ENCODE assay signal across 9 mouse cellular contexts in genomic region chr13:99514917-99515591, GRCm38 (mm10). TPM values are rescaled to one million over a fixed set of nuclear protein-coding genes. Genes with fewer than 3 reads are reported as not detected.
DNase-seq lines count a peak whose midpoint lies in the region; ATAC-seq lines count a peak whose summit lies in the region.
"Had no signal": no experiment of that assay in that cellular context is flagged by ENCODE, and none has a peak within 500 bp of the region (broad histone marks: within the 10 kb centered on the region; RNA-seq: fewer than 3 reads in every experiment).

No protein-coding gene starts in this region.

- peaks cover 22% of the 10 kb centered on the region for H3K4me1 ChIP-seq in heart, embryonic 12.5 days (replicated peaks)
- peaks cover 29% of the 10 kb centered on the region for H3K4me1 ChIP-seq in kidney, embryonic 16.5 days (ENCODE audit: insufficient read depth, low read length)
- peaks cover 11% of the 10 kb centered on the region; the same call in 1 of the 2 replicates for H3K4me1 ChIP-seq in liver, embryonic 15.5 days (replicated peaks)
- peaks cover 47% of the 10 kb centered on the region for H3K4me1 ChIP-seq in neural tube, embryonic 13.5 days (replicated peaks)

- under 1% methylated on average over 47 of the region's 48 CpGs for WGBS in heart, embryonic 12.5 days
- WGBS in kidney, embryonic 16.5 days = under 1% methylated on average over 48 of the region's 48 CpGs
- 1% methylated on average over 40 of the region's 48 CpGs for WGBS in liver, embryonic 15.5 days (ENCODE audit: insufficient replicate concordance)
- under 1% methylated on average over 48 of the region's 48 CpGs for WGBS in neural tube, embryonic 13.5 days

- no peaks in the 10 kb centered on the region for H3K9me3 ChIP-seq in heart, embryonic 12.5 days (replicated peaks)
- no peaks in the 10 kb centered on the region for H3K9me3 ChIP-seq in kidney, embryonic 16.5 days (ENCODE audit: low read length)
- no peaks in the 10 kb centered on the region for H3K9me3 ChIP-seq in liver, embryonic 15.5 days (replicated peaks)
- H3K9me3 ChIP-seq in neural tube, embryonic 13.5 days = no peaks in the 10 kb centered on the region

- peak; percentile 38 to 54 for DNase-seq in urinary bladder, adult 18-20 months (ENCODE audit: low spot score in 2 of 2)
- no peak for DNase-seq in urinary bladder, postnatal 10 days (ENCODE audit: low spot score)
- peak; percentile 25 for DNase-seq in fibroblast of lung, adult 2 months (ENCODE audit: low read depth)
- DNase-seq in urinary bladder, postnatal 36 days (ENCODE audit: low spot score in 2 of 2) = peak; percentile 42 to 70

- peak overlapping the region; percentile 75 for H3K4me2 ChIP-seq in heart, embryonic 12.5 days
- peak overlapping the region; percentile 96 for H3K4me2 ChIP-seq in kidney, embryonic 16.5 days (replicated peaks; ENCODE audit: low read depth, low read length)
- peak overlapping the region; percentile 69 for H3K4me2 ChIP-seq in liver, embryonic 15.5 days
- peak overlapping the region; percentile 68 for H3K4me2 ChIP-seq in neural tube, embryonic 13.5 days

- no peaks in the 10 kb centered on the region; the same call in 1 of the 2 replicates for H3K36me3 ChIP-seq in heart, embryonic 12.5 days
- no peaks in the 10 kb centered on the region for H3K36me3 ChIP-seq in kidney, embryonic 16.5 days (ENCODE audit: insufficient read depth, low read length)
- no peaks in the 10 kb centered on the region for H3K36me3 ChIP-seq in liver, embryonic 15.5 days (replicated peaks)
- 0 out of 2 replicates have a peak, but pooled peaks cover 5% of the 10 kb centered on the region for H3K36me3 ChIP-seq in neural tube, embryonic 13.5 days

- no peaks in the 10 kb centered on the region for H3K27me3 ChIP-seq in heart, embryonic 12.5 days (replicated peaks)
- no peaks in the 10 kb centered on the region for H3K27me3 ChIP-seq in kidney, embryonic 16.5 days (ENCODE audit: insufficient read depth, low read length)
- H3K27me3 ChIP-seq in liver, embryonic 15.5 days = peaks cover 60% of the 10 kb centered on the region
- H3K27me3 ChIP-seq in neural tube, embryonic 13.5 days = no peaks in the 10 kb centered on the region
- H3K27me3 ChIP-seq: CH12.LX had no signal

- peak overlapping the region; percentile 88 for H3K27ac ChIP-seq in heart, embryonic 12.5 days (ENCODE audit: poor library complexity, severe bottlenecking)
- peak overlapping the region; percentile 29; the same call in 1 of the 2 replicates for H3K27ac ChIP-seq in kidney, embryonic 16.5 days (ENCODE audit: low read length)
- H3K27ac ChIP-seq in liver, embryonic 15.5 days (replicated peaks) = no peak overlapping the region
- peak overlapping the region; percentile 97 for H3K27ac ChIP-seq in neural tube, embryonic 13.5 days (replicated peaks)

- ATAC-seq in heart, embryonic 12.5 days (ENCODE audit: insufficient number of reproducible peaks, low FRiP score) = peak; percentile 82
- peak; percentile 81 for ATAC-seq in kidney, embryonic 16.5 days (ENCODE audit: low FRiP score, low TSS enrichment)
- 0 out of 2 replicates have a peak, but pooled peaks have one; percentile 37 for ATAC-seq in liver, embryonic 15.5 days (ENCODE audit: insufficient read depth)
- ATAC-seq in neural tube, embryonic 13.5 days (ENCODE audit: low read depth) = peak; percentile 77

- peak overlapping the region; percentile 98 for H3K4me3 ChIP-seq in heart, embryonic 12.5 days
- H3K4me3 ChIP-seq in kidney, embryonic 16.5 days (ENCODE audit: low read length) = peak overlapping the region; percentile 77
- peak overlapping the region; percentile 47 for H3K4me3 ChIP-seq in liver, embryonic 15.5 days (replicated peaks)
- peak overlapping the region; percentile 90 for H3K4me3 ChIP-seq in neural tube, embryonic 13.5 days

- H3K9ac ChIP-seq in heart, embryonic 12.5 days = peak overlapping the region; percentile 95
- peak overlapping the region; percentile 54 for H3K9ac ChIP-seq in kidney, embryonic 16.5 days (replicated peaks; ENCODE audit: low read length)
- H3K9ac ChIP-seq in liver, embryonic 15.5 days = no peak overlapping the region
- peak overlapping the region; percentile 99 for H3K9ac ChIP-seq in neural tube, embryonic 13.5 days

RNA-seq across cellular contexts. Expression of gene Map1b, which starts 1.3 kb away (rescaled TPM):
- 149 and 151 TPM in 2 replicates for polyA plus RNA-seq in heart, embryonic 12.5 days (2016; fragmentation: Nextera tagmentation; extraction: Ambion mirVana)
- 48.2 and 58.4 TPM in 2 replicates for polyA plus RNA-seq in kidney, embryonic 16.5 days (2015; fragmentation: Nextera tagmentation; extraction: Ambion mirVana)
- polyA plus RNA-seq in liver, embryonic 15.5 days (2015; fragmentation: Nextera tagmentation; extraction: Ambion mirVana) = 2.8 and 3.0 TPM in 2 replicates
- 1,780 and 1,799 TPM in 2 replicates for polyA plus RNA-seq in neural tube, embryonic 13.5 days (2015; fragmentation: Nextera tagmentation; extraction: Ambion mirVana)

Comparison
In these comparisons a context has a peak if more than half of its experiments do, and no peak if none do; other contexts are left out.
1. H3K4me3 ChIP-seq: peak in every context shown above with its lines; median percentile 98 in heart, embryonic 12.5 days; 90 in neural tube, embryonic 13.5 days; 77 in kidney, embryonic 16.5 days; 47 in liver, embryonic 15.5 days.
2. RNA of gene Map1b, which starts 1.3 kb away (polyA plus RNA-seq): 1,780 to 1,799 TPM in neural tube, embryonic 13.5 days, 149 to 151 TPM in heart, embryonic 12.5 days and 48.2 to 58.4 TPM in kidney, embryonic 16.5 days; 2.8 to 3.0 TPM in liver, embryonic 15.5 days; every median in the first group is over 10 times any median in the second.
3. Peak in every context shown above with its lines, with median percentiles within 50 percentile points of each other: ATAC-seq and H3K4me2 ChIP-seq.